Mouse (Mus musculus) CD4-positive naive resting alpha-beta T cell, adult 76 days (primary cell): ENCODE data around the gene Cercam. TPM values are rescaled to one million over a fixed set of nuclear protein-coding genes. Genes with fewer than 3 reads are reported as not detected.

Source experiments
- total RNA-seq: library from RNA; stranded (reverse); gene quantifications from one replicate; pipeline ENCODE4 v1.2.4, GENCODE M21; 2023

Gene Cercam
- total RNA-seq: 2.2 TPM

GRCm38 (mm10) chr2:29868949-29869645, at the start of gene Cercam:
Gene Cercam (plus strand): TSS chr2:29869164.

GRCm38 (mm10) chr2:29820025-29820817, 48.7 kb upstream of the Cercam start, which contains the start of gene Urm1:
Gene Urm1 (plus strand): TSS chr2:29820075.

GRCm38 (mm10) chr2:29889066-29889944, 20.3 kb downstream of the Cercam start, which contains the start of gene Odf2:
Gene Odf2 (plus strand): TSS chr2:29889221.

Other genes with a start within 250 kb of the Cercam start
- 161 TPM for gene Rapgef1, start 249.4 kb upstream of the Cercam start, total RNA-seq
- gene Gm13420, start 117.5 kb upstream of the Cercam start, total RNA-seq: not detected
- gene Gm13547, start 109.9 kb upstream of the Cercam start, total RNA-seq: not detected
- gene Coq4, start 81.7 kb upstream of the Cercam start, total RNA-seq: 3.5 TPM
- 33.9 TPM for gene Trub2, start 80.7 kb upstream of the Cercam start, total RNA-seq
- gene Slc27a4, start 66.5 kb upstream of the Cercam start, total RNA-seq: 13.9 TPM
- 59.4 TPM for gene Urm1, start 49.1 kb upstream of the Cercam start, total RNA-seq
- 82.2 TPM for gene Odf2, start 20.1 kb downstream of the Cercam start, total RNA-seq
- 78.1 TPM for gene Gle1, start 66.3 kb downstream of the Cercam start, total RNA-seq
- 284 TPM for gene Sptan1, start 96.4 kb downstream of the Cercam start, total RNA-seq
- gene Wdr34, start 179.7 kb downstream of the Cercam start, total RNA-seq: 0.73 TPM
- gene Set, start 188.2 kb downstream of the Cercam start, total RNA-seq: 207 TPM
- gene Pkn3, start 208.5 kb downstream of the Cercam start, total RNA-seq: 0.67 TPM
- gene Zdhhc12, start 224.5 kb downstream of the Cercam start, total RNA-seq: 10.0 TPM